Mouse (Mus musculus) thymus, adult 2 months (tissue): ENCODE measurements around the gene 1700017B05Rik.

ENCODE experiments used
- CTCF ChIP-seq: fragments of 200-500 bp; IDR thresholded peaks from 2 replicates; pipeline ENCODE4 v1.5.1; 2012; ENCODE audit warnings: mild to moderate bottlenecking, control low read depth, low read length, moderate library complexity, borderline replicate concordance; ENCODE audit not compliant: control insufficient read depth, poor library complexity, insufficient read depth; ENCODE audit errors: extremely low read depth
- POLR2A ChIP-seq: fragments of 200-500 bp; IDR thresholded peaks from 2 replicates; pipeline ENCODE4 v1.6.1; 2012; ENCODE audit warnings: mild to moderate bottlenecking, low read length, control low read depth, moderate library complexity; ENCODE audit not compliant: control insufficient read depth, poor library complexity, insufficient read depth; ENCODE audit errors: extremely low read depth

DNA sequence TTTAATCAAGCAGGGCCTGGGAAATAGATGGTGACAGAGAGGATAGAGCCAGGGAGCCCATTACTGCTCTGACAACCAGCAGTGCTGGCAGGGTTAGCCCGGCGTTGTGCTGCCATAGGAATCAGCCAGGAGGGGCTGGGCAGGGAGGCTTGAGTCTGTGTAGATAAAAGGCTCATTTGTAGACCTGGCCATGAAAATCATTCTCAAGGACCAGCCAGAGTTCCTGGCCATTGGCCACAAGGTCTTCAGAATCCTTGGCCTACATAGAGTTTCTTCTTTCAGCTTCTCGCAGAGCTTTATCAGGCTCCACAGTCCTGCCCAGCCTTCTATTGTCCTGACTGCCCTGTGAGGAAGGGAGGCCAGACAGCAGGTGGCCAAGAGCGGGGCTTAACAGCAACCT lies 17.0 kb upstream of the 1700017B05Rik start:
- TF ChIP-seq CTCF (no peak), POLR2A (no peak)
